Mouse (Mus musculus): Measurements from ENCODE around the gene Cacnb1.

Cacnb1 gene

DNA sequence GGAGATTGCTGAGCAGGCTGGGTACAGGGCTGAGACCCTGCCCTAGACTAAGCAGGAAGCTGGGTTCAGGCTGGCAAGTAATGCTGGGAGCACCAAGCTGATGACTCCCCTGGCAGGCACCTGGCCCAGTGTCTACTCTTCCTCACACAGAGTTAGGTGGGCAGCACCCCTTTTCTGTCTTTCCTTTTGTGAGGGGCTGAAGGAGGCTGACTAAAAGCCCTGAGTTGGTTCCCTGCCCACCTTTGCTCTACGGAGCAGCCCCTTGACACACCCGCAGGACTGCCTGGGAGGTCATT, 27.6 kb upstream of the Cacnb1 start:
- Histone ChIP-seq H3K36me3 (ENCODE audit: control insufficient read depth, insufficient read depth, low read length, poor library complexity, severe bottlenecking) (no peaks in the 10 kb centered on the region), H3K27me3 (ENCODE audit: control insufficient read depth, insufficient read depth, low read length, poor library complexity, severe bottlenecking) (no peaks in the 10 kb centered on the region)
- DNase-seq (ENCODE audit: low read depth, low spot score), result no peak

DNA sequence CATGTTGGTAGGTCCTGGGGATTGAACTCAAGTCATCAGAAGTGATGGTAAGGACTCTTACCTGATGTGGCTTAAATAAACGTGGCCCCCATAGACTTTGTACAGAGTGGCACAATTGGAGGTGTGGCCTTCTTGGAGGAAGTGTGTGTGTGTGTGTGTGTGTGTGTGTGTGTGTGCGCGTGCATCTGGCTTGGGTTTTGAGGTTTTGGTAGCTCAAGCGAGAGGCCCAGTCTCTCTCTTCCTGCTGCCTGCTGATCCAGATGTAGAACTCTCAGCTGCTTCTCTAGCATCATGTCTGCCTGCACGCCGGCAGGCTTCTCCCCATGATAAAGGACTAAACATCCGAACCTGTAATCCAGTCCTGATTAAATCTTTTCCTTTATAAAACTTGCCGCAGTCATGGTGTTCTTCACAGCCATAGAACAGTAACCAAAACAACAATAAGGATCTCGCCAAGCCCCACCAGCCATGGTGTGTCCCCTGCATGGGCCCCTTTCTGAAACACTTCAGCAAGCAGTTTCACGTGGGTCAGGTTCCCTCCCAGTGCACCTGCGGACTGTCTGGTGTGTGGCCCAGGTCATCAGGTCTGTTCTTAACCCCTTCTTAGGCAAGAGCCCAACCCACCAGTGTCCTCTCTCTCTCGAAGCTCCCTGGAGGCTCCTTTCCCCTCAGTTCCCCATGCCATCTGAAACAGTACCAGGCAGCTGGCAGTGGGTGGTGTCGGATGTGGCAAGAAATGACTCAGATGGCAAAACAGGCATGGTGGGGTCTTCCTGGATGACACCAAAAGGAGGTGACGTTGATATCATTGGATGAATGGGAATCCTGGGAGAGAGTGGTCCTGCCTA, 27.1 kb upstream of the Cacnb1 start:
- DNase-seq (ENCODE audit: low read depth, low spot score), result peak; percentile 70
- no peaks in the 10 kb centered on the region for H3K27me3 ChIP-seq (ENCODE audit: control insufficient read depth, insufficient read depth, low read length, poor library complexity, severe bottlenecking)
- no peaks in the 10 kb centered on the region for H3K36me3 ChIP-seq (ENCODE audit: control insufficient read depth, insufficient read depth, low read length, poor library complexity, severe bottlenecking)

DNA sequence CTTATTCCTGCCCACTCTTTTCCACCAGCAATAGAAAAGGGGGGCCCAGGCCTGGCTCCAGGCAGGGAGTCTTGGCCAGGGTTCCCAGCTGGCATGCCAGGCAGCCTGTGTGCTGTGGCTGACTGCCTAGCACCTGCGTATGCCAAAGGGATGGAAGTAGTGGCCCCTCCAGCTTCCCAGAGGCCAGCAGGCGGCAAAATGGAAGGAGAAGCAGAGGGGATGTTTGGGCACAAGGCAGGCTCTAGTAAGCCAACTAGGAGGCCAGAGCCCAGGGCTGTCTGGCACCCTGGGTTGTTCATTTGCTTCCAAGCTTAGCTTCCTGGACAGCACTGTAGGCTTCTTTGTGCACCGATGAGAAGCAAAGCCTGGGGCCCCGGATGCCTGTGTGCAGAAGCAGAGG, 24.9 kb upstream of the Cacnb1 start:
- Histone ChIP-seq H3K27me3 (ENCODE audit: control insufficient read depth, insufficient read depth, low read length, poor library complexity, severe bottlenecking) (no peaks in the 10 kb centered on the region), H3K36me3 (ENCODE audit: control insufficient read depth, insufficient read depth, low read length, poor library complexity, severe bottlenecking) (no peaks in the 10 kb centered on the region)
- DNase-seq (ENCODE audit: low read depth, low spot score), result no peak

DNA sequence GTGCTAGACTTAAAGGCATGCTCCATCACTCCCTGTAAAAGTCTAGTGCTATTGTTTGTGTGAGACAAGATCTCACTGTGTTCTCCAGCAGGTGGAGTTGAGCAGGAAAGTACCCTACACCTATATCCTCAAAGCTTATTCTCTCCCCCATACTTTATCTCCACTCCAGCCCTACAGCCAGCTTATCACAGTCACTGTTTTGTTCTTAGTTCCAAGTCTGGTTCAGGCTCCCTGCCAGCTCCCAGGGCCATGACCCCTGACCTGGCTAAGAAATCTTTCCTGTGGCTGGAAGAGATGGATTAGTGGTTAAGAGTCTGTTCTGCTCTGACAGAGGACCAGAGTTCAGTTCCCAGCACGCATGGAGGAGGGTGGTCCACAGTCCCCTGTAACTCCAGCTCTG, 23.6 kb upstream of the Cacnb1 start:
- Histone ChIP-seq H3K27me3 (ENCODE audit: control insufficient read depth, insufficient read depth, low read length, poor library complexity, severe bottlenecking) (no peaks in the 10 kb centered on the region), H3K36me3 (ENCODE audit: control insufficient read depth, insufficient read depth, low read length, poor library complexity, severe bottlenecking) (peaks cover 1% of the 10 kb centered on the region; the same call in 1 of the 2 replicates)
- no peak for DNase-seq (ENCODE audit: low read depth, low spot score)

DNA sequence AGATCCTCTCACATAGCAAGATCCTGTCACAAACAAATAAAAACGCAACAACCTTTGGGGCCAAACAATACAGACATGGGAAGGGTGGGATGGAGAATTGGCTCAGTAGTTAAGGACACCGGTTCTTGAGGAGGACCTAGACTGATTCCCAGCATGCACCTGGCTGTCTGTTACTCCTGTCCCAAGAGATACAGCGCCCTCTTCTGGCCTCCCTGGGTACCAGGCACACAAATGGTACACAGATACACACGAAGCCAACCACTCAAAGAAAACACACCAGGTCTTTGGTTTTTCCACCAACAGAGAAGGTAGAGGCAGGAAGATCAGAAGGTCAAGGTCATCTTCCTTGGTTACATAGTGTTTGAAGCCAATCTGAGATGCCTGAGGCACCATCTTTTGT, 22.8 kb upstream of the Cacnb1 start:
- DNase-seq (ENCODE audit: low read depth, low spot score), result no peak
- H3K27me3 ChIP-seq (ENCODE audit: control insufficient read depth, insufficient read depth, low read length, poor library complexity, severe bottlenecking), result no peaks in the 10 kb centered on the region
- H3K36me3 ChIP-seq (ENCODE audit: control insufficient read depth, insufficient read depth, low read length, poor library complexity, severe bottlenecking), result peaks cover 1% of the 10 kb centered on the region; the same call in 1 of the 2 replicates

DNA sequence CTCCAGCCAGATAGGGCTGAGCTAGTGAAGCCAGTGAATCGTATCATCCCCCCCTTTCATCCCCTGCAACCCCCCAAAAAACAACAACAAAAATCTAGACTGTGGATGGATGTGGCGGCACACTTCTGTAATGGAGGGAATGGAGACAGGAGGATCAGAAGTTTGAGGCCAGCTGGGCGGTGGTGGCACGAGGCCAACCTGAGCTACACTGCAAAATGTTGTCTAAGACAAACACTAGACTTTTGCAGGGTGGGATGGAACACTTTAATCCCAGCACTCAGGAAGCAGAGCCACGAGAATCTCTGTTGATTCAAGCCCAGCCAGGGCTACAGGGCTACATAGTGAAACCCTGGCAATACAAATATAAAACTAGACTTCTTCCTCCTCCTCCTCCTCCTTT, 21.2 kb upstream of the Cacnb1 start:
- DNase-seq (ENCODE audit: low read depth, low spot score), result no peak
- Histone ChIP-seq H3K36me3 (ENCODE audit: control insufficient read depth, insufficient read depth, low read length, poor library complexity, severe bottlenecking) (peaks cover 1% of the 10 kb centered on the region; the same call in 1 of the 2 replicates), H3K27me3 (ENCODE audit: control insufficient read depth, insufficient read depth, low read length, poor library complexity, severe bottlenecking) (no peaks in the 10 kb centered on the region)

DNA sequence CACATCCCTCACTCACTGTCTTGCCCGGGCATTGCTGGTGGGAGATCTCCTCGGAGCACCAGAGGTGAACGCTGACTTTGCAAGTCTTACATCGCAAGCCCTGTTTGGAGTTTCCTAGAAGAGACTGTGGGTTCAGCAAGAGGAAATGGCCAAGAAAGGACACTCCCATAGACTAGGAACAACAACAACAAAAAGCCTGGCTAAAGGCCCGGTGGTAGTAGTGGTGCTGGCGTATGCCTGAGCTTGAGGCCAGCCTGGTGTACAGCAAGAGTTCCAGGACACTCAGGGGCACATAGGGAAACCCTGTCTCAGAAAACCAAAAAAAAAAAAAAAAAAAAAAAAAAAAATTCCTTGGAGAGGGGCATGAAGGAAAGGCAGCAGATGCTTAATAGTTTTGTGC, 19.9 kb upstream of the Cacnb1 start:
- Histone ChIP-seq H3K27me3 (ENCODE audit: control insufficient read depth, insufficient read depth, low read length, poor library complexity, severe bottlenecking) (no peaks in the 10 kb centered on the region), H3K36me3 (ENCODE audit: control insufficient read depth, insufficient read depth, low read length, poor library complexity, severe bottlenecking) (peaks cover 4% of the 10 kb centered on the region; the same call in 1 of the 2 replicates)
- DNase-seq (ENCODE audit: low read depth, low spot score), result no peak

DNA sequence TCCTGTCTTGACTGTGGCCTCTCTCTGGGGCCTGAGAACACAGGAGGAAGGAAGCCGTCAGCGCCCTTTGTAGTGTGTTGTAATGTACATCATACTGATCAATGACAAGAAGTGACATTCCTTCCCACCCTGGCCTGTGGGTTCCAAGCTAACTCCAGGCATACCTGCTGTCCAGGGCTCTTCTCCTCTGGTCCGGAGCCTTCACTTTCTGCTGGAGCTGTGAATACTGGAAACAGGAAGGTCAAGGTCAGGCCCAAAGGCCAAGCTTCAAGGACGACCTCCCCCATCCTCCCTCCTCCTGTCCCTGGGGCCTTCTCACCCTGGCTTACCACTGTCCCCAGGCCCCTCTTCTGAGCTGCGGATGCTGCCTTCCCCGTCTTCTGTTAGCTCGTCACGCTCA, 18.1 kb upstream of the Cacnb1 start:
- no peak for DNase-seq (ENCODE audit: low read depth, low spot score)
- H3K27me3 ChIP-seq (ENCODE audit: control insufficient read depth, insufficient read depth, low read length, poor library complexity, severe bottlenecking), result peaks cover 2% of the 10 kb centered on the region; the same call in 1 of the 2 replicates
- peaks cover 4% of the 10 kb centered on the region; the same call in 1 of the 2 replicates for H3K36me3 ChIP-seq (ENCODE audit: control insufficient read depth, insufficient read depth, low read length, poor library complexity, severe bottlenecking)

DNA sequence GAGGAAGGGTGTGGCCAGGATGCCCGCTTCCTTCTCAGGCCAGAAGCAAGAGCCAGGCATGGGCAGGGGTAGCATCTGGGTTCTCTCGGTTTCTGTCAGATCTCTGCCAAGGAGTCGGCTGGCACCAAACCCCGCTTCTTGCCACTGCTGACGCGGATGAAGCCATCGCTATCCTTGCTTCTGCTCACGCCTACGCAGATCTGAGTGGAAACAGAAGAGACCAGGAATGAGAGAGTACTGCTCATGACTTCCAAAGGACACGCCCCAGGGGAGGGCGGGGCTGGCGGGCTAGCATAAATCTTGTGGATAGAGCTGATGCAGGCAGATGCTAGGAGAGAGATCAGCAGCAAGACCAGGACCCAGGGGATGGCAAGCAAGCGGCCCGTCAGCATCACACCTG, 15.0 kb upstream of the Cacnb1 start:
- peaks cover 4% of the 10 kb centered on the region; the same call in 1 of the 2 replicates for H3K36me3 ChIP-seq (ENCODE audit: control insufficient read depth, insufficient read depth, low read length, poor library complexity, severe bottlenecking)
- H3K27me3 ChIP-seq (ENCODE audit: control insufficient read depth, insufficient read depth, low read length, poor library complexity, severe bottlenecking), result peaks cover 2% of the 10 kb centered on the region; the same call in 1 of the 2 replicates
- no peak for DNase-seq (ENCODE audit: low read depth, low spot score)

DNA sequence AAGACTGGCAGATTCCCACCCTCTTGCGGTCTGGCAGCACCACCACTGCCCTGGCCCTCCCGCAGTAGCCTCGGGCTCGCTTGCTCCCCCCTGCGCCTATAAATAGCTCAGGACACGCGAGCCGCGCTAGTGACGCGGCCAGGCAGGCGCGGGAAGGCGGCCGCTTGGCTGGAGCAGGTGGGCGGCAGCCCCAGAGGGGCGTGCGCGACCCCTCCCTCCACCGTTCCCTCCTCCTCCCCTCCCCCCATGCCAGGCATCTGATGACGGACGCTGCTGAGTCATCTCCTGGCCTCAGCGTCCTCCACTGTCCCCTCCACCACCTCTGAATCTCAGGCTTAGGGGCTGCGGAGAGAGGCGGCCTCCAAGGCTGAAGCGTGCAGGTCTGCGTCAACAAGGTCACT, 13.1 kb upstream of the Cacnb1 start:
- peaks cover 2% of the 10 kb centered on the region; the same call in 1 of the 2 replicates for H3K27me3 ChIP-seq (ENCODE audit: control insufficient read depth, insufficient read depth, low read length, poor library complexity, severe bottlenecking)
- H3K36me3 ChIP-seq (ENCODE audit: control insufficient read depth, insufficient read depth, low read length, poor library complexity, severe bottlenecking), result peaks cover 3% of the 10 kb centered on the region; the same call in 1 of the 2 replicates
- no peak for DNase-seq (ENCODE audit: low read depth, low spot score)

DNA sequence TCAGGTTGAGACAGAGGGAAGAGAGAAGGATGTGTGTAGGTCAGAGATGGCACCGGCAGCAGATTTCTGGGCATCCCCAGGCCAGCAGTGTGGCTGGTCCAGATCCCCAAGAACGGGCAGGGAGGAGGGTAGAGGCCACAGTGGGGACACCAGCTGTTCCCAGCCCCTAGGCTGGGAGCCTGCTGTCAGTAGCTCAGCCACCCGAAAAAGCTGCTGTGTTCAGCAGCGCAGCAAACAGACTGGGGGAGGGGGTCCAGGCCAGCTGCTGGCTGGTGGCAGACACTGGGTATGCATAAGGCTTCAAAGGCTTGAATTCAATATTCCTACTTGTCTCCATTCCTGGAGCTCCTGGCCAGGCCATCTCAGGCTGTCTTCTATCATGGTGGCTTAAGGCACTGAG, 12.0 kb upstream of the Cacnb1 start:
- H3K27me3 ChIP-seq (ENCODE audit: control insufficient read depth, insufficient read depth, low read length, poor library complexity, severe bottlenecking), result peaks cover 2% of the 10 kb centered on the region; the same call in 1 of the 2 replicates
- DNase-seq (ENCODE audit: low read depth, low spot score), result no peak
- peaks cover 3% of the 10 kb centered on the region; the same call in 1 of the 2 replicates for H3K36me3 ChIP-seq (ENCODE audit: control insufficient read depth, insufficient read depth, low read length, poor library complexity, severe bottlenecking)

DNA sequence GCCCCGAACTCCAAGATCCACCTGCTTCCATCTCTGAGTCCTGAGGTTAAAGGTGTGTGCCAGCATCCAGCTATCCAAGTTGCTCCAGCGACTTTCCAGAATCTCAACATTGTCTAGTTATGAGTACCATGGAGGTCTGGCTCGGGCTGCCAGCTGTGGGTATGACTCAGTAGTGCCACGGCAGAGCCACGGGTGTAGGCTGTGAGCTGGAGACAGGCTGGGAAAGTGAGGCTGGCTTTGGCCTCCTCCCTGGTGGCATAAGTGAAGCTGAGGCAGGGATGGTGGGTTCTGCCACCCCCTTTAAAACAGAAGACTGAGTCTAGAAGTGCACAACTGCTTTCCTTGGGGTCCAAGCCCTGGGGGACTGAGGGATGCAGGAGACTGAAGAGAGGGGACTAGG, 11.2 kb upstream of the Cacnb1 start:
- peaks cover 2% of the 10 kb centered on the region; the same call in 1 of the 2 replicates for H3K27me3 ChIP-seq (ENCODE audit: control insufficient read depth, insufficient read depth, low read length, poor library complexity, severe bottlenecking)
- no peak for DNase-seq (ENCODE audit: low read depth, low spot score)

DNA sequence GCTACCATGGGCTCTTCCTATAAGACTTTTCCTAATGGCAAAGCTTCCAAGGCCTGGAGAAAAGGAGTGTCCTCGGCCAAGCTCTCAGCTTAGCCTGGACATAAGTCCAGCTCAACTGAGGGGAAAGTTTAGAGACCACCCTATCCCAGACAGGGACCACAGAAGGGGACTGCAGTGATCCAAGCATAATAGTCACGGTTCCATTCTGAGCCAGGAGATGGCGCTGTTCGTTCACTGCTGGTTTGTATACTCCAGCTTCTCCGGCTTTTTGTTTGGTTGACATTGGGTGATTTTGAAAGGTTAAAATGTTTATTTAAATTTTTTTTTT, 8.6 kb upstream of the Cacnb1 start:
- Histone ChIP-seq H3K36me3 (ENCODE audit: control insufficient read depth, insufficient read depth, low read length, poor library complexity, severe bottlenecking) (no peaks in the 10 kb centered on the region; the same call in none of the 2 replicates), H3K27me3 (ENCODE audit: control insufficient read depth, insufficient read depth, low read length, poor library complexity, severe bottlenecking) (0 out of 2 replicates have a peak, but pooled peaks cover 2% of the 10 kb centered on the region)
- DNase-seq (ENCODE audit: low read depth, low spot score), result peak; percentile 89

More for the DNA sequence above, 11.2 kb upstream of the Cacnb1 start:
- peaks cover 3% of the 10 kb centered on the region; the same call in 1 of the 2 replicates for H3K36me3 ChIP-seq (ENCODE audit: control insufficient read depth, insufficient read depth, low read length, poor library complexity, severe bottlenecking)

DNA sequence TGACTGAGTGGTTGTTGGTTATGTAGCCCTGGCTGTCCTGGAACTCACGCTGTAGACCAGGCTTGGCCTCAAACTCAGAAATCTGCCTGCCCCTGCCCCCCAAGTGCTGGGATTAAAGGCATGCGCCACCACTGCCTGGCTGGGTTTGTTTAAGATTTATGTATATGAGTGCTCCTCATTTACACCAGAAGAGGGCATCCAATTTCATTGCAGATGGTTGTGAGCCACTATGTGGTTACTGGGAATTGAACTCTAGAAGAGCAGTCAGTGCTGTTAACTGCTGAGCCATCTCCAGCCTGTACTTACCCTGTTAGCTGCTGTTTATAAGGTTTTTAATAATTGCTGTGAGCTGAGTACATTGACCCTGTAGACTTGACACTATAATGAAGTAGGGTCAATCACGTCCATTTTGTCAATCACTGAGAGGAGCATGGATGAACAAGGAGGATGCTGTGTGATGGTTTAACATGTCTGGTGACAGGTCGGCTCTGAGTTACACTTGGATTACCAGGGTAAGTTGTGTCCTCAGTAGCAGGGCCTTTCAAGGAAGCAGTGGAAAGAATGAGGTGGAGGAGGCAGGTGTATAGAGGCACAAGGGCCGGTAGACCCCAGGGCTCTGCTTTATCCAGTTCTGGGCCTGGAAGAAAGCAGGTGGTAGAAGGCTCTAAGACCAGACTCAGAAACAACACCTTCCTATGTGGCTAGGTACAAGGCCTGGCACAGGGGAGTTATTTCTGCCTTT, 8.0 kb upstream of the Cacnb1 start:
- peak; percentile 49 for DNase-seq (ENCODE audit: low read depth, low spot score)
- H3K27me3 ChIP-seq (ENCODE audit: control insufficient read depth, insufficient read depth, low read length, poor library complexity, severe bottlenecking), result no peaks in the 10 kb centered on the region

DNA sequence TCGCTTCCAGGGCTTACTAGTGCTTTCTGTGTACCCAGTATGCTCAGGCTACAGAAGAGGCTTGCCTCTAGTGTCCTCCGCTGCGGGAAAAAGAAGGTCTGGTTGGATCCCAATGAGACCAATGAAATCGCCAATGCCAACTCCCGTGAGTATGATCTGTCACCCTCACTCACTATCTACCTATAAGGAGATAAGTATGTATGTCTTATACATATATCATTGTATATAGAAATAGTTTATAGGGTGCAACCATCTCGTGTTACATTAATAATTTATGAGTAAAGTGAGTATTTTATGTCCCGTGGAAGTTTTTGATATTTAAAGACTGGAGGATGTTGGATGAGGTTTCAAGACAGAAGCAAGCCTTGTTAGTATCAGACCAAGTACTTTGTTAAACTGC, 5.0 kb upstream of the Cacnb1 start:
- Histone ChIP-seq H3K36me3 (ENCODE audit: control insufficient read depth, insufficient read depth, low read length, poor library complexity, severe bottlenecking) (no peaks in the 10 kb centered on the region; the same call in none of the 2 replicates), H3K27me3 (ENCODE audit: control insufficient read depth, insufficient read depth, low read length, poor library complexity, severe bottlenecking) (no peaks in the 10 kb centered on the region)
- no peak for DNase-seq (ENCODE audit: low read depth, low spot score)

More for the DNA sequence above, 8.0 kb upstream of the Cacnb1 start:
- H3K36me3 ChIP-seq (ENCODE audit: control insufficient read depth, insufficient read depth, low read length, poor library complexity, severe bottlenecking), result no peaks in the 10 kb centered on the region; the same call in none of the 2 replicates
